Mouse (Mus musculus) intestine, postnatal 0 days (tissue): ENCODE results near the gene Tmem165. TPM values are rescaled to one million over a fixed set of nuclear protein-coding genes. Genes with fewer than 3 reads are reported as not detected.

ENCODE experiments used
- ATAC-seq: fragments of 200-750 bp; cut with Nextera tagmentation; 2 replicates; pipeline ENCODE4 v1.8.0; 2017; ENCODE audit warnings: mild to moderate bottlenecking, moderate TSS enrichment, moderate library complexity
- H3K27ac ChIP-seq: fragments of 300-500 bp; sonication (generic); 2 replicates; pipeline ENCODE4 v1.5.1; 2014; ENCODE audit warnings: mild to moderate bottlenecking, low read depth, low read length, moderate library complexity
- H3K27me3 ChIP-seq: fragments of 300-500 bp; sonication (generic); replicated peaks from 2 replicates; pipeline ENCODE4 v1.6.1; 2014; ENCODE audit warnings: low read length, mixed read lengths; ENCODE audit not compliant: control insufficient read depth, insufficient read depth
- H3K36me3 ChIP-seq: fragments of 300-500 bp; sonication (generic); 2 replicates; pipeline ENCODE4 v1.6.1; 2014; ENCODE audit warnings: mild to moderate bottlenecking, moderate library complexity; ENCODE audit not compliant: control insufficient read depth, insufficient read depth
- H3K4me1 ChIP-seq: fragments of 300-500 bp; sonication (generic); replicated peaks from 2 replicates; pipeline ENCODE4 v1.6.1; 2014; ENCODE audit warnings: antibody characterized with exemption, low read length, mixed read lengths; ENCODE audit not compliant: control insufficient read depth, insufficient read depth
- H3K4me2 ChIP-seq: fragments of 300-500 bp; sonication (generic); replicated peaks from 2 replicates; pipeline ENCODE4 v1.6.1; 2014; ENCODE audit warnings: low read depth, mild to moderate bottlenecking, moderate library complexity
- H3K4me3 ChIP-seq: fragments of 300-500 bp; sonication (generic); 2 replicates; pipeline ENCODE4 v1.5.1; 2014; ENCODE audit warnings: low read depth, low read length
- H3K9ac ChIP-seq: fragments of 300-500 bp; sonication (generic); 2 replicates; pipeline ENCODE4 v1.6.1; 2014; ENCODE audit warnings: mild to moderate bottlenecking, low read depth, low read length
- H3K9me3 ChIP-seq: fragments of 300-500 bp; sonication (generic); 2 replicates; pipeline ENCODE4 v1.6.1; 2016; ENCODE audit warnings: mixed run types; ENCODE audit not compliant: control insufficient read depth
- CTCF ChIP-seq: sonication (generic); IDR thresholded peaks from 2 replicates; pipeline ENCODE4 v1.5.1; 2016; ENCODE audit warnings: low read depth, mild to moderate bottlenecking, control low read depth, antibody characterized with exemption, moderate library complexity
- WGBS: fragments of 180-500 bp; shearing (Covaris S2); extraction: QIAGEN DNeasy Blood & Tissue Kit; methylation state at CpG from one replicate; pipeline ENCODE4 v1.1.7; 2014; 5-methylcytosine and 5-hydroxymethylcytosine counted together
- polyA plus RNA-seq: library from polyadenylated mRNA; unstranded; fragments of >200 nt; fragmentation: Nextera tagmentation; extraction: Ambion mirVana; gene quantifications from 2 replicates; pipeline ENCODE4 v1.2.1, GENCODE M21; 2015

Tmem165 gene
- polyA plus RNA-seq, 1 experiment from 2014 or later = 75.9 TPM

DNA sequence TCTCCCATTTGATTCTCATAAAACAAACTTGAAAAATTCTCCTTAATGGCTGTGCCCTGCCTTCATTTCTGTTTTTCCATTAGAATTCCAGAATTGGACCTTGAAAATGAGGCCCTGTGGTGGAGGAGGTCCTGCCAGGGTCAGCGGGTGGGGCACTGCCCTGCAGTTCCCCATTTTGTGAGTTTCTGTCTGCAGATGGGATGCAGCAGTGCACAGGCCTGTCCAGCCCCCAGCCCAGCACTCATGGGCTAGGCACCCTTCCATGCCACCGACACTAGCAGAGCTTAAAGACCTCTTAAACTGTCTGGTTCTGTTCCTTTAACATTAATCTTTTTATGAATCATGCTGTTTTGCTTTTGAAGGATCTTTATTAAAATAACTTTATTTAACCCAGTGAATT lies 22.2 kb downstream of the Tmem165 start:
- no peaks in the 10 kb centered on the region for H3K27me3 ChIP-seq
- peaks cover 62% of the 10 kb centered on the region for H3K36me3 ChIP-seq
- TF ChIP-seq CTCF = no peak
- H3K4me2 ChIP-seq = no peak overlapping the region
- no peaks in the 10 kb centered on the region for H3K4me1 ChIP-seq
- no peak overlapping the region for H3K9ac ChIP-seq
- 85% methylated on average over 2 of the region's 2 CpGs for WGBS
- no peak overlapping the region for H3K4me3 ChIP-seq
- H3K27ac ChIP-seq = no peak overlapping the region
- H3K9me3 ChIP-seq = no peaks in the 10 kb centered on the region
- no peak for ATAC-seq

DNA sequence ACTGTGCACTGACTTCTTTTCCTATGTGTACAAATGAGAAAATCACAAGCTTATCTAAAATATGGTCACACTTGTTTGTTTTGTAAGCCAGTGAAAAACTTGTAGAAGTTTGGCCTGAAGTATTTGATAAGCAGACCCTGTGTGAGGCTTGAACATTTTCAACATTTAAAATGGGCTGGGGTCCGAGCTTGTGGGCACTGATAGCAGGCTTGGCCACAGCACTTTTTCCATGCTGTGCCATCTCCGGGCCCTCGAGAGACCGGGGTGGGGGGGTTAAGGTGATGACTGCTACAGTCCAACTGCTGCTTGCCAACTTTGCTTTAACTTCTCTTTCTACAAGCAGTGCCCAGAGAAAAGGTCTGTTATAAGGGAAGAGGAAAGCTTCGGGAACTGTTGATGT lies 24.4 kb downstream of the Tmem165 start:
- no peaks in the 10 kb centered on the region for H3K9me3 ChIP-seq
- ATAC-seq = no peak
- TF ChIP-seq CTCF = no peak
- no peak overlapping the region for H3K4me3 ChIP-seq
- H3K27me3 ChIP-seq = no peaks in the 10 kb centered on the region
- no peaks in the 10 kb centered on the region for H3K4me1 ChIP-seq
- H3K9ac ChIP-seq = no peak overlapping the region
- H3K27ac ChIP-seq = no peak overlapping the region
- peaks cover 72% of the 10 kb centered on the region for H3K36me3 ChIP-seq
- WGBS = 88% methylated on average over 5 of the region's 5 CpGs
- no peak overlapping the region for H3K4me2 ChIP-seq

DNA sequence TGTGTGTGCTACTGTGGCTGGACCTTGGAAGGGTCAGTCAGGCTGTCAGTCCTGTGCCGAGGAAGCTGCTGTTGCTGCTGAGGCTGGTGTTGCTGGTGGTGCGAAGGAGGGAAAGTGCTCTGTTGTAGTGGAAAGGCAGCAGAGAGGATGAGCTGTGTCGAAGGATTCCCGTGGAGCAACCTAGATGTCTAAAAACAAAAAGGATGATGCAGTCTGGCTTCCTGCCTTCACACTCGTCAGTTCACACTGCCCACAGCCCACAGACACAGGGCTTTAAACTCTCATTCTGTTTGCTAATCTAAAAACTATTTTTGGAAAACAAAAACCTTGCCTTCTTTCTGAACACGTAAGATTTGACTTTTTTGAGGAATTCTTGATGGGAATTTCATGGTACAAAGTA lies 33.0 kb downstream of the Tmem165 start:
- no peak overlapping the region for H3K27ac ChIP-seq
- no peak overlapping the region for H3K9ac ChIP-seq
- H3K4me2 ChIP-seq = no peak overlapping the region
- WGBS = 80% methylated on average over 6 of the region's 6 CpGs
- H3K36me3 ChIP-seq = peaks cover 34% of the 10 kb centered on the region
- no peaks in the 10 kb centered on the region for H3K4me1 ChIP-seq
- H3K9me3 ChIP-seq = no peaks in the 10 kb centered on the region
- H3K4me3 ChIP-seq = no peak overlapping the region
- no peak for ATAC-seq
- H3K27me3 ChIP-seq = no peaks in the 10 kb centered on the region
- no peak for TF ChIP-seq CTCF

DNA sequence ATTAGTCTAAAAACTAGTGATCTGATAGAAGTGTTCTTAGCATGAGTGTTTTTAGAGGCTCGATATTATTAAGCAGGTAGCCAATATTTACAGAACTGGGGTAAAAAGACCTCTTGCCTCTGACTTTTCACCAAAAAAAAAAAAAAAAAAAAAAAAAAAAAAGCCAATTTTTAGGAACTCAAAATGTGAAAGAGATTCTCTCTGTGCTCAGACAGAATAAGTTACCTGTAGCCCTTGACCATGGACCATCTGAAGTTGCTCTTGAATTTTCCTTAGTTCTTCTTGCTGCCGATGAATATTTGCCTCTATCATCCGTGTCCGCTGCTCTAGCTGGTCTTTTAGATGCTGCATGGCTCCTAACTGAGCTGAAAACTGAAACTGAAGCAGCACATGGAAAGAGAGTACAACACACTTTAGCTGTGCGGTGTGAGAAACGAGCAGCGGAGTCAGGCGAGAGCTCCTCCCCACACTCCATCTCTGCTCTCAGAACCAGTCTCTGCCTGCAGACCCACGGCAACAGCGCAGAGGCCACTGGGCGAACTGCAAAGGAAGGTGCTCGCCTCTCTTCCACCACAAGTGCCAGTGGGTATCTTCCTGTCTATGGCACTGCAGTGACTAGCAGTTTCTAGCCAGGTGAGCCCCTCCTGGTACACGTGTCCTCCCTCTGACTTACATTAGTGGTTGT lies 47.6 kb downstream of the Tmem165 start:
- Histone ChIP-seq H3K4me2 (no peak overlapping the region), H3K9me3 (no peaks in the 10 kb centered on the region), H3K4me3 (no peak overlapping the region), H3K9ac (no peak overlapping the region), H3K27me3 (no peaks in the 10 kb centered on the region), H3K4me1 (no peaks in the 10 kb centered on the region), H3K27ac (no peak overlapping the region), H3K36me3 (peaks cover 52% of the 10 kb centered on the region)
- no peak for TF ChIP-seq CTCF
- ATAC-seq = no peak
- WGBS = 90% methylated on average over 13 of the region's 13 CpGs

DNA sequence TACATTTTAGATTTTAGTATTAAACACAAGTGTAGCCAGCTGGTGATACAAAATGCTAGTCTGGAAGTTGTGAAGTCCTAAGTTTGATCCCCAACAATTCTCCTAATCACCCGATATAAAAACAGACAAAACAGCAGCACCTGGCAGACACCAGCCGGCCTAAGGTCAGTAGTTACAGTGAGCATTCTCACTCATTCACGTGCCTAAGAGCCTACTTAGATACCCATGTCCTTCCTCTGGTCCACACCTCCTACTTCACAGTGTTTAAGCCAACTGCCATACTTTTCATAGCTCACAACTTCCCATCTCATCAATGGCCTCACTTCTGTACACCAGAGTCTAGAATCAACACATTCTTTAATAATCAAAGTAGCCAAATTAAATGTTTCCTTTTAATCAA lies 59.6 kb downstream of the Tmem165 start:
- Histone ChIP-seq H3K9ac (no peak overlapping the region), H3K9me3 (no peaks in the 10 kb centered on the region), H3K36me3 (peaks cover 50% of the 10 kb centered on the region), H3K27ac (no peak overlapping the region), H3K4me2 (no peak overlapping the region), H3K4me1 (no peaks in the 10 kb centered on the region), H3K4me3 (no peak overlapping the region), H3K27me3 (no peaks in the 10 kb centered on the region)
- 78% methylated on average over 3 of the region's 3 CpGs for WGBS
- no peak for TF ChIP-seq CTCF
- no peak for ATAC-seq

DNA sequence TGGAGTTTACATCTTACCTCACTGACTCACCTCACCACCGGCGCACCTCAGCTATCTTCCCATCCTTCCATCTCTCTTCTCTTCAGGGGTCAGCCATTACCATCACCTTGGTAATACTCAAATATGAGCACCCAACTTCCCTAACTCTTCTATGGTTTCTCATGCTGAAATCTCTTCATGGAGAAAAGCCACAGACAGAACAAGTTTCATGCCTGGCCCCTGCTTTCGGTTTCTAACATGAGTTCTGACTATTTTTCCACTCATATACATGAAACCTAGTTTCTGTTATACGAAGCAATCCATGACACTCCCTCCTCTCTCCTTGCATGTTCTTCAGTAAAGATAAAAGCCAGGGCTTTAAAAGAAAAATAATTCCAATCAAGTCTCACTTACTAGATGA lies 60.2 kb downstream of the Tmem165 start:
- WGBS = 93% methylated on average over 4 of the region's 4 CpGs

More for the DNA sequence above, 60.2 kb downstream of the Tmem165 start:
- no peaks in the 10 kb centered on the region for H3K4me1 ChIP-seq
- H3K9me3 ChIP-seq = no peaks in the 10 kb centered on the region
- no peak for ATAC-seq
- H3K9ac ChIP-seq = no peak overlapping the region
- H3K4me3 ChIP-seq = no peak overlapping the region
- no peak for TF ChIP-seq CTCF
- H3K27ac ChIP-seq = no peak overlapping the region
- peaks cover 50% of the 10 kb centered on the region for H3K36me3 ChIP-seq
- H3K4me2 ChIP-seq = no peak overlapping the region
- H3K27me3 ChIP-seq = no peaks in the 10 kb centered on the region
